Mouse (Mus musculus) embryonic facial prominence, embryonic 14.5 days (tissue): Measurements from ENCODE around the gene Apol7a. TPM values are rescaled to one million over a fixed set of nuclear protein-coding genes. Genes with fewer than 3 reads are reported as not detected.

Source experiments
- ATAC-seq: fragments of 200-750 bp; cut with Nextera tagmentation; 2 replicates; pipeline ENCODE4 v1.8.0; 2017; ENCODE audit warnings: low read depth, moderate number of reproducible peaks, moderate TSS enrichment
- DNase-seq: peaks from one replicate; pipeline ENCODE4 v3.0.0-alpha.2; 2015; ENCODE audit warnings: low spot score
- H3K27ac ChIP-seq: fragments of 300-500 bp; sonication (generic); replicated peaks from 2 replicates; pipeline ENCODE4 v1.5.1; 2014; ENCODE audit warnings: low read depth, mild to moderate bottlenecking, low read length, moderate library complexity
- H3K27me3 ChIP-seq: fragments of 300-500 bp; sonication (generic); replicated peaks from 2 replicates; pipeline ENCODE4 v1.6.1; 2014; ENCODE audit warnings: low read length; ENCODE audit not compliant: control insufficient read depth, insufficient read depth
- H3K36me3 ChIP-seq: fragments of 300-500 bp; sonication (generic); 2 replicates; pipeline ENCODE4 v1.6.1; 2014; ENCODE audit warnings: low read length, mixed read lengths; ENCODE audit not compliant: control insufficient read depth, insufficient read depth
- H3K4me1 ChIP-seq: fragments of 300-500 bp; sonication (generic); 2 replicates; pipeline ENCODE4 v1.6.1; 2014; ENCODE audit warnings: antibody characterized with exemption, low read length; ENCODE audit not compliant: control insufficient read depth, insufficient read depth
- H3K4me2 ChIP-seq: fragments of 300-500 bp; sonication (generic); 2 replicates; pipeline ENCODE4 v1.6.1; 2014; ENCODE audit warnings: low read depth, mild to moderate bottlenecking, low read length, moderate library complexity, mixed read lengths
- H3K4me3 ChIP-seq: fragments of 300-500 bp; sonication (generic); 2 replicates; pipeline ENCODE4 v1.5.1; 2014; ENCODE audit warnings: low read depth, mild to moderate bottlenecking, low read length
- H3K9ac ChIP-seq: fragments of 300-500 bp; sonication (generic); 2 replicates; pipeline ENCODE4 v1.6.1; 2014; ENCODE audit warnings: low read depth, mild to moderate bottlenecking, low read length, moderate library complexity, mixed read lengths
- H3K9me3 ChIP-seq: fragments of 300-500 bp; sonication (generic); 2 replicates; pipeline ENCODE4 v1.6.1; 2016; ENCODE audit warnings: low read length; ENCODE audit not compliant: control insufficient read depth
- WGBS: fragments of 180-500 bp; shearing (Covaris S2); extraction: QIAGEN DNeasy Blood & Tissue Kit; methylation state at CpG from one replicate; pipeline ENCODE4 v1.1.7; 2014; 5-methylcytosine and 5-hydroxymethylcytosine counted together
- polyA plus RNA-seq: library from polyadenylated mRNA; unstranded; fragments of >200 nt; fragmentation: Nextera tagmentation; extraction: Ambion mirVana; gene quantifications from 2 replicates; pipeline ENCODE4 v1.2.1, GENCODE M21; 2014

The Apol7a gene
- polyA plus RNA-seq, 1 experiment from 2014 or later: 0.43 TPM

DNA sequence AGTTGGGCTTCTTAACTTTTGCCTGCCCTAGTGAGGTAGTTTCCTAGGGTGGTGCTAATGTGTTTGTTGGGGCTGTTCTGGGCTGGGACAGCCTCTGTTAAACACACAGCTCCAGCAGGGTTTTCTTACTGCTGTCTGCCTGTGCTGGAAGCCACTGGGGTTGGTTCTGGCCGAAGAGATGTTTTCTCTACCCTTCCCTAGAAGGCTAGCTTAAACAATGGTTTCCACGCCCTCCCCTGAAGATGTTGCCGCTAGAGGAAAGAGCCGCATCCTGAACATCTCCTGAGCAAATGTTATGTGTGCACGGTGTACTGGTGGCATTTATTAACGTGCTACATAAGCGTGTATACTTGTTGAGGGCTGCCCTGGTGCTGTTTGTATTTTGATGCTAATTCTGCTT lies 50.8 kb downstream of the Apol7a start:
- no peaks in the 10 kb centered on the region for H3K9me3 ChIP-seq
- ATAC-seq (no peak), DNase-seq (no peak)
- WGBS: 73% methylated on average over 7 of the region's 7 CpGs
- no peak overlapping the region for H3K9ac ChIP-seq
- H3K4me1 ChIP-seq: peaks cover 18% of the 10 kb centered on the region
- no peak overlapping the region for H3K27ac ChIP-seq
- no peak overlapping the region for H3K4me2 ChIP-seq
- H3K4me3 ChIP-seq: no peak overlapping the region
- H3K27me3 ChIP-seq: no peaks in the 10 kb centered on the region
- no peaks in the 10 kb centered on the region for H3K36me3 ChIP-seq

DNA sequence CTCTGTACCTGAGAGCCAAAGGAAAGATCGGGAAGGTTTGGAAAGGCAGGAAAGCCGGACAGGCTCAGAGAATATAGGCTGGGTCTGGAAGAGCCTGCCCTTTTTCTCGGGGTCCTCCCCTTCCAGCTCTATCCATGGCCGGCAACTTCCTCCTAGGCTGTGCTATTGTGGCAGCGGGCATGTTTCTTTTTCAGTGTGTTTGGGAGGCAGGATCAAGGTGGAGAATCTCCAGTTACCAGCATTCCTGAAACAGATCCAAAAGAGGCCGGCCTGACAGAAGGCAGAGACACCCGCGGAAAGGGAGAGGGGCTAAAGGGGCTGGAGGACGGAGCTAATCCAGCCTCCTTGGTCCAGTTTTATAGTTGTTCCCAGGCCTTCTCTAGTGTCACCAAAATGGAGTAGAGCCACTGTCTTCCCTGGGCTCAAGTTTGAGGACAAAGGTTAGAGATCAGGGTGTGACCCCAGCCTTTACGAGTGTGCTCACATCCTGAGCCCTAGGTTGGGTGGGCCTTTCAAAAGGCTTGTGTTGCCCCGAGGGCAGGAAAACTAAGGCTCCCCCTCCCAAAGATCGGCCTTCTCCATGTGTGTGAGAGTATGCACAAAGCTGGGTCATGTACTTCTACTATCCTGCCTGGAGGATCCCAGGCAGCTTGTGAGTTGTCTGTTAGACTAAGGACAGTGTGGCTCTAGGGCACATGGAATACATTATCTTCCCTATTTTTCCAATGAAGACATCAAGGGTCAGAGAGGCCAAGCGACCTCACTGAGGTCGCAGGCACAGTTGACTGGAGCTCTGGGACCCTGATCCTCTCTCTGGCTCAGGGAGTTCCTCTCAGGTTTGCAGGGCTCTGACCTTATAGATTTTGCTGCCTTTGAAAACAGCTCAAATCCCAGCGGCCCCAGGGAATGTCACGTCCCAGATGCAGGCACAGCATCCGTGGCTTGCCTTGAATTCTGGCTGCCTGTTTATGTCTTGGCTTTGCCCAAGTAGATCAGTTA lies 54.5 kb downstream of the Apol7a start:
- no peaks in the 10 kb centered on the region for H3K9me3 ChIP-seq
- H3K4me3 ChIP-seq: 0 out of 2 replicates have a peak overlapping the region, but pooled peaks have one; percentile 2
- peak; percentile 70 for ATAC-seq
- DNase-seq: peak; percentile 90
- no peaks in the 10 kb centered on the region for H3K36me3 ChIP-seq
- WGBS: 10% methylated on average over 17 of the region's 17 CpGs
- peak overlapping the region; percentile 58 for H3K9ac ChIP-seq
- H3K27ac ChIP-seq: peak overlapping the region; percentile 90
- H3K4me2 ChIP-seq: peak overlapping the region; percentile 53
- H3K4me1 ChIP-seq: peaks cover 23% of the 10 kb centered on the region
- H3K27me3 ChIP-seq: no peaks in the 10 kb centered on the region

DNA sequence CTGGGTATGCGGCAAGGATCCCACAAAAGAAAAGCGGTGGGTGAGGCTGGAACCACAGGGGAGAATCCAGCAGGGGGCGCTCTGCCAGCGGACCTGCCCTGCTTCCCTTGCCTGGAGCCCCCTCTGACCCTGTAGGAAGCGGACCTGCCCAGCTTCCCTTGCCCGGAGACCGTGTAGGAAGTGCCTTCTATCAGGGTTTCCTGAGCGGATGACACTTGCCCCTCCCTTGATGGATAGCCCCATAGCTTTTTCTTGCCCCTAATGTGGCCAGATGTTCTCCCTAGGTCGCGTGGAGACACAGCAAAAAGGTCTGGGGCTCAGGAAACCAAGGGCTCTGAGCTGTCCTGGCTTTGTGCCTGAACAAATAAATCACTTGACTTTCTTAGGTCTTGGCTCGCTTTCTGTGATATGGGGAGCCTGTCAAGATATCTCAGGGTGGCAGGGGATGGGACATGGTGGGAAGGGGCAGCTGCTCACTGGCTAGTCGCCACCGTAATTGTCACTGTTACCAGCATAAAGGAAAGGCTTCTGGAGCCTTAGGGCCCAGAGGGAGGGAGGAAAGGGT lies 55.3 kb downstream of the Apol7a start:
- peak; percentile 79 for DNase-seq
- Histone ChIP-seq H3K4me3 (peak overlapping the region; percentile 22), H3K27ac (peak overlapping the region; percentile 90), H3K9me3 (no peaks in the 10 kb centered on the region), H3K27me3 (no peaks in the 10 kb centered on the region), H3K4me1 (peaks cover 27% of the 10 kb centered on the region), H3K9ac (peak overlapping the region; percentile 58), H3K36me3 (no peaks in the 10 kb centered on the region), H3K4me2 (peak overlapping the region; percentile 53)
- WGBS: 7% methylated on average over 11 of the region's 13 CpGs
- peak; percentile 85 for ATAC-seq

DNA sequence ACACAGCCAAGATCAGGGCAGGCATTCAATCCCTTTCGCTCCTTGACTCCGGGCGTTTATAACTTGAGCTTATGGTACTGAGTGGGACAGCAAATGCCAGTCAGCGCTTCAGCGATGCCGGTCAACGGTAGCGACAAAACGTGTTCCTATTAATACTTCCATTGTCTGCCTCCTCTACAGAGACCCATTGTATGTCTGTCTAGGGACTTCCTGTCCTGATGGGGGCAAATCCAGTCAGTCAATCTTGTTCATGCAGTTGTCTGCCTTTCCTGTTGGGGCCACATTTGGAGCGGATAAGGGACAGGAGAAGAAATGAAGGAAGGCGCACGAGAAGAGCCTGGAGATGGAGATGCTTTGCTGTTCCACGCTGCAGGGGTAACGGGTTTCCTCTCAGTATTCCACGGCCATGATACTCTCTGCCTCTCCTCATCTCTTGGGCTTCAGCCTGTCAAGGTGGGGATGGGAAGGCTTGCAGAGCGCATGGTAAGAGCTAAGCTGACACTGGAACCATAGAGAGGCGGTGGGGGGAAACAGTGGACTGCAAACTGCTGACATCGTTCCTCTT lies 55.9 kb downstream of the Apol7a start:
- H3K27me3 ChIP-seq: no peaks in the 10 kb centered on the region
- 19% methylated on average over 18 of the region's 18 CpGs for WGBS
- H3K4me1 ChIP-seq: peaks cover 27% of the 10 kb centered on the region
- peak overlapping the region; percentile 90 for H3K27ac ChIP-seq
- no peaks in the 10 kb centered on the region for H3K9me3 ChIP-seq
- ATAC-seq (peak; percentile 3; the same call in 1 of the 2 replicates), DNase-seq (no peak)
- peak overlapping the region; percentile 53 for H3K4me2 ChIP-seq
- H3K4me3 ChIP-seq: peak overlapping the region; percentile 22
- no peaks in the 10 kb centered on the region for H3K36me3 ChIP-seq
- peak overlapping the region; percentile 58 for H3K9ac ChIP-seq

DNA sequence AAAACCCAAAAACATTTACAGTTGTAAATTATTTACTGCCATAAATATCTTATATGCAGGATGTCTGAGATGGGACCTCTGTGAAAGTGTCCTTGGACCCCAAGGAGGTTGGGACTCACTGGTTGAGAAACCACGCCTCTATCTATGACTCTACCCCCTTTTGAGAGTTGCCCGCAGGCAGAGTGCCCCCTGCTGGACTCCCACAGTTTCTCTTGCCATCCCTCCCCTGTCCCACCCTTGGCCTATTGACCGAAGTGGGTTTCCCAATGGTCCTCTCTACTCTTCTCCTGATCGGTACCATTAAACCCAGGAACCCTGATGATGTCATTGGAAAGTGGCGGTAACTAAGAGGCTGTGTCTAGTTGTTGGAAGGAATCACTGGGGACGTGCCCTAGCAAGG lies 56.9 kb downstream of the Apol7a start:
- 89% methylated on average over 6 of the region's 6 CpGs for WGBS
- no peak overlapping the region for H3K9ac ChIP-seq
- H3K27me3 ChIP-seq: no peaks in the 10 kb centered on the region
- no peak overlapping the region for H3K4me2 ChIP-seq
- DNase-seq (no peak), ATAC-seq (no peak)
- no peak overlapping the region for H3K4me3 ChIP-seq
- no peaks in the 10 kb centered on the region for H3K36me3 ChIP-seq
- peaks cover 29% of the 10 kb centered on the region for H3K4me1 ChIP-seq
- H3K9me3 ChIP-seq: no peaks in the 10 kb centered on the region
- no peak overlapping the region for H3K27ac ChIP-seq

DNA sequence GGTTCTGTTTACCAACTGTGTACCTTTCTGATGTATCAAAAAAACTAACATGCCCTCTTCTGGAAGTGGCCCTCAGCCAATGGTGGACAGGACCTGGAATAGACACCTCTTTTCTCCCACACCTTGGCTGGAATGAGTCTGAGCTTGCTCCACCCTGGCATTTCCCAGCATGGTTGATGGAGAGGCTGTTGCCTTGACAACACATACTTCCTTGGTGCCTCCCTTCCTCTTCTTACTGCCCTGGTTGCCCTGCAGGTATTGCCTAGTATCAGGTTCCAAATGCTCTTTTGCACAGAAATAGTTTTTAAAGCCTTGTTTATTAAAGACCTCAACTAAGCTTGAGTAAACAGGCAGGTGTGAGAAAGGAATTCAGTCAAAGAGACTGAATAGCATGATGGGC lies 58.3 kb downstream of the Apol7a start:
- no peak overlapping the region for H3K4me3 ChIP-seq
- H3K9ac ChIP-seq: no peak overlapping the region
- H3K9me3 ChIP-seq: no peaks in the 10 kb centered on the region
- H3K27ac ChIP-seq: no peak overlapping the region
- no peaks in the 10 kb centered on the region for H3K27me3 ChIP-seq
- DNase-seq: peak; percentile 66
- H3K36me3 ChIP-seq: no peaks in the 10 kb centered on the region
- ATAC-seq: no peak; the same call in 1 of the 2 replicates
- H3K4me1 ChIP-seq: peaks cover 36% of the 10 kb centered on the region
- H3K4me2 ChIP-seq: no peak overlapping the region

DNA sequence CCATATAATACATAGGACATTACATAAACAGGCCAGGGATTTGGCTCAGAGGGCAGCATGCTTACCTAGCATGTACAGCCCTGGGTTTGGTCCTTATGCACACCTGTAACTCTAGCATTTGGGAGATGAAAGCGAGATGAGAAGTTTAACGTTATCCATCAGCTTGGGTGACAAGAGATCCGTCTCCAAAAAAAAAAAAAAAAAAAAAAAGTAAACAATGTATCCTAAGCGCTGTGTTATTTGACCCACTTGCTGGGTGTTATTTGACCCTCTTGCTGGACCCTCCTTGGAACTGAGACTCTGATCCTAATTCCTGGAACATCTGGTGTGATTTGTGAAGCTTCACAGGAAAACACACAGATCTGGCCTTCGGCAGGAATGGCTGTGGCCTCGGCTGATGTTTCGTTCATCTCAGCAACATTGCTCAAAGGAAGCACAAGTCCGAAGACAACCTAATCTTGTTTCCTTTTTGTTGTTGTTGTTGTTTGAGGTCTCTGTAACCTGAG lies 59.9 kb downstream of the Apol7a start:
- no peaks in the 10 kb centered on the region for H3K36me3 ChIP-seq
- H3K4me3 ChIP-seq: no peak overlapping the region
- H3K9ac ChIP-seq: no peak overlapping the region
- DNase-seq (no peak), ATAC-seq (no peak)
- H3K4me2 ChIP-seq: no peak overlapping the region
- 35% methylated on average over 8 of the region's 8 CpGs for WGBS
- no peaks in the 10 kb centered on the region for H3K9me3 ChIP-seq
- H3K4me1 ChIP-seq: peaks cover 27% of the 10 kb centered on the region
- H3K27ac ChIP-seq: peak overlapping the region; percentile 52
- H3K27me3 ChIP-seq: no peaks in the 10 kb centered on the region

DNA sequence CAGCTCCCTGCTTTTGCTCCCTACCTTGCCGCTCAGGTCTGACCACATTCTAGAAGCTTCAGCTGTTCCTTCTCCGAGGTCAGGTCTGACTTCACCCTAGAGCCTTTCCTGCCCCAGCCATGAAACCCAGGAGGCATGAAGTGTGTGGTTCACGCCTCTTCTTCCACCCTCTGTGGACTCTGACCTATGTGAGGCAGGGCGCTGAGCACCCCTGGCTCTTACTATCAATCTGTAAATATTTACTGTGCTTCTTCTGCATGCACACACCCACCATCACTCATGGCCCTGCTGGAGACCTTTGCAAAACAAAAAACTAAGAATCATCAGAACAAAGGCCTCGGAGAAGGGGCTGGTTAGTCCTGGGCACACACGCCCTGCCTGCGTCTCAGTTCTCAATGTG lies 60.5 kb downstream of the Apol7a start:
- no peak for DNase-seq
- Histone ChIP-seq H3K4me1 (peaks cover 21% of the 10 kb centered on the region), H3K27ac (no peak overlapping the region), H3K4me3 (no peak overlapping the region), H3K36me3 (no peaks in the 10 kb centered on the region), H3K27me3 (no peaks in the 10 kb centered on the region), H3K9ac (no peak overlapping the region), H3K4me2 (no peak overlapping the region), H3K9me3 (no peaks in the 10 kb centered on the region)
- WGBS: 72% methylated on average over 7 of the region's 7 CpGs
- no peak for ATAC-seq
